Mouse (Mus musculus): ENCODE measurements around the gene H60c. TPM values are rescaled to one million over a fixed set of nuclear protein-coding genes. Genes with fewer than 3 reads are reported as not detected.

The H60c gene
- not detected for polyA plus RNA-seq (2017; shearing (Covaris generic))

DNA sequence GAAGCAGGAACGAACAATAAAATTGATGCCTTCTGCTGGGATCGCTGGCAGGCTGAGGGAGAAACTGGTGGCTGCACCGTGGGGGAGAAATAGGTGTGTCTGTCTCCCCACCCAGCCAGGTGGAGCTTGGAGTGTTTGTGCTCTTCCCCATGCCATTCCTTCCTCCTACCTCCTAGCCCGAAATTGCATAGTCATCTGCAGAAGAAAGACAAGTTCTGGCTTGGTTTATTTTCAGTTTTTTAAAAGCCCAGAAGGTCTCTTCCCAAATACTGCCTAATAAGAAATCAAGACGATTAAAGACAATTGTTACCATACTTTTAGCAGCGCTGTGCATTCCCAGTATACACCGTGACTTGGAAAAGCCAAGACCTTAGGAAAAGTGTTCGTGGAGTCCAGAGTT is at the start of gene H60c:
TSS of gene H60c (minus strand) at position 101 of the 400 bp plus-strand sequence.

Other genes starting within 250 kb of the H60c start
- not detected for gene Ppp1r14c, start 98.3 kb upstream of the H60c start, polyA plus RNA-seq (2017; shearing (Covaris generic))